Mouse (Mus musculus) CD4-positive naive resting alpha-beta T cell, adult 57 days (primary cell): ENCODE measurements around the gene Dok7. TPM values are rescaled to one million over a fixed set of nuclear protein-coding genes. Genes with fewer than 3 reads are reported as not detected.

ENCODE experiments used
- total RNA-seq: library from RNA; stranded (reverse); gene quantifications from one replicate; pipeline ENCODE4 v1.2.4, GENCODE M21; 2023

Gene Dok7
- not detected for total RNA-seq

DNA sequence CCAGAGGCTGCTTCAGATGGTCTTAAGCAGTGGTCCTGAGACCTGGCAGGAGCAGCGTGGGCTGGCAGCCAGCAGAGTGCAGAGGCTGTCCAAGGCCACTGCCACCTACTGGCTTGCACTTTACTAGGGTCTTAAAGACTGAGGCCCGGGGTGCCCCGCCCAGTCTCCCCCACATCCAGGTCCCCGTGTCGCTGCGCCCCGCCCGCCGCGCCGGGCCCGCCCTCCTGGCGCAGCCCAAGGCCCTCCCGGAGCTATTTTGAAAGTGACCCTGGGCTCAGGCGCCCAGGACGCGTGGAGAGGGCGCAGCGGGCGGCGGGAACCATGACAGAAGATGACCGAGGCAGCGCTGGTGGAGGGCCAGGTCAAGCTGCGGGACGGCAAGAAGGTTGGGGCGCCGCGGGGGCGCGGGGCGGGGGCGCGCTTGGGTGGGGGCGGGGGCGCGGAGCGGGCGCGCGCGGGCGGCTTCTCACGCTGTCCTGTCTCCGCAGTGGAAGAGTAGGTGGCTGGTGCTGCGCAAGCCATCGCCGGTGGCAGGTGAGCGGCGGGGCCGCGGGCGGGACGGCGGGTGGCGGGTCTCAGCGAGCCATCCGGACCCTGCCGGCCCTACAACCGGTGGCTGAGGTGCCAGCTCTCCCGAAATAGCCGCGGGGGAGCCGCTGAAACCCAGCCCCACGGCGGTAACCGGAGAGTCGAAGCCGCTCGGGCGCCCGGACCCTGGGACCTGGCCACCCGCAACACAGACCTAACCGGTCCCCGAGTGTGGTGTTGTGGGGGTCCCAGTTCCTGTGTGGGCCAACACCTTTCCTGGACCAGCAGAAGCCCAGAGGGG is at the start of gene Dok7:
Gene Dok7 (plus strand): TSS at position 163 of the 829 bp plus-strand sequence.

DNA sequence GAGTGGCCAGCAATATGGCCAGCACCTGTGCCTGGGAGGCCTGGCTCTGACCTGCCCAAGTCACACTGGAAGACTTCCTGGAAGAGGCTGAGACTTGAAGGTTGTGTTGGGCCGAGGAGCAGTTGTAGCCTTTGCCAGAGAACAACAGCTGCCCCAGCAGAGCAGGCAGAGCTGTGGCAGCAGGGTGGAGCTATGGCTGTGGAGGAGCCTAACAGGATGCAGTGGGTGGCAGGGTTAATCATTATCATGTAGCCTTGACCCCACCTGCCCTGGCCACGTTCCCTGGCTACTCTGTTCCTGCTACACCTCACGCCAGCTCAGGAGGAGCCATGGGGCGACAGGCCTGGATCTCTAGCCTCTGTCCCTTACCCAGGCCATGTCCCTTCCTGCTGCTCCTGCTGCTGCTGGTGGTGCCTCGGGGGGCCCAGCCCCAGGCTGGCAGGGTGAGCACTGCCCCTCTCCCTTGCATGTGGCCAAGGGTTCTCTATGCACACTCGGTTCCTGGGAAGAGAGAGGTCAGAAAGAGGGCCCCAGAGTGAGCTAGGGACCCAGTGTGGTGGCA is 15.2 kb upstream of the Dok7 start, which contains the start of gene Hgfac:
Gene Hgfac (plus strand): TSS at position 242 of the 562 bp plus-strand sequence.

DNA sequence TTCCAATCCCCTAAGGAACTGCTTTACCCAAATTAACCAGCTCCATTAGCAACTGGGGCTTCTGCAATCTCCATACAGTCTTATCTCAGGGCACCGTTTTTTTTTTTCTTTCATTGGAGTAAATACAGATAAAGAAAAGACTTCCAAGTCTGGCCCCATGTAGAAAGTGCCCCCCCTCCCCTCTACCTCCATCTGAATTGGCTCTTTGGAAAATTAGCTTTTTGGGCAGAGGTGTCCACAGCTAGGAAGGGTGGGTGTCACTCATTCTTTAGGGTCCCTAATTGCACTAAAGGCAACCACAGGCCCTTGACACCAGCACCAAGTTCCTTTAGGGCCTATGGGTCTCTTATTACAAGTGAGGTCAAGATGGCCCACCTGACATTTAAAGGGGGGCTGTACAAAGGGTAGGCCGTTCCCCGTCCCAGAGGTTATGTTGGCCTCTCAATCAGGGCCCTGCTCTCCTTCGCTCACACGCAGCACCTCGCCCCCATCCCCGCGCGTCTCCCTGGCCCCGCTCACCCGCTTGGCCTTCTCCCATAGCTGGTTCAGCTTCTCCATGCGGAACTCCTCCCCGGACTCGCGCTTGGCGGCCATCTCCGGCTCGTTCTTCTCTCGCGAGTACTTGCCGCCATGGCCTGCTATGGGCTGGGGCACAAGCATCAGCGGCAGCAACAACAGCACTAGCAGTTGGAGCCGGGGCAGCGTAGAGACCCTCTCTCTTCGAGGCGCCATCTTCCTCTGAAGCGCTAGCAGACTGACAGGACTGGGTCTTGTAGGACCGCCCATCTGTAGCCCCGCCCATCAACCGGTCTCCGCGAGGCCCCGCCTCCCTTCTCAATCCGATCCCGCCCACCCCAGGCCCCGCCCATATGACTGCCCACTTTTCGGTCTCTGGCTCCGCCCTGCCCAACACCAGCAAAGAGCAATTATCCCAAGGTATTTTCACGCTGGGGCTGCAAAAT is 48.7 kb downstream of the Dok7 start, which contains the start of gene Lrpap1:
Gene Lrpap1 (minus strand): TSS at position 807 of the 962 bp plus-strand sequence.

Other genes with a start within 250 kb of the Dok7 start
- gene Msantd1, start 148.8 kb upstream of the Dok7 start, total RNA-seq, result 3.0 TPM
- 4.2 TPM for gene Rgs12, start 107.3 kb upstream of the Dok7 start, total RNA-seq
- not detected for gene Hgfac, start 15.3 kb upstream of the Dok7 start, total RNA-seq
- gene Lrpap1, start 49.0 kb downstream of the Dok7 start, total RNA-seq, result 41.3 TPM
- gene Adra2c, start 221.6 kb downstream of the Dok7 start, total RNA-seq, result not detected